Mouse (Mus musculus) macrophage (primary cell): ENCODE results near the gene Mamstr. TPM values are rescaled to one million over a fixed set of nuclear protein-coding genes. Genes with fewer than 3 reads are reported as not detected.

Experiments used
- H3K27ac ChIP-seq: fragments of 350-480 bp; formaldehyde crosslinking; 2 replicates; pipeline ENCODE4 v1.9.0; 2021
- H3K36me3 ChIP-seq: fragments of 350-480 bp; formaldehyde crosslinking; 2 replicates; pipeline ENCODE4 v1.9.0; 2021; ENCODE audit errors: inconsistent target
- H3K4me3 ChIP-seq: fragments of 350-480 bp; formaldehyde crosslinking; 2 replicates; pipeline ENCODE4 v1.9.0; 2021; ENCODE audit errors: inconsistent target
- H3K79me2 ChIP-seq: fragments of 350-480 bp; formaldehyde crosslinking; 2 replicates; pipeline ENCODE4 v1.9.0; 2021; ENCODE audit errors: inconsistent target
- WGBS: methylation state at CpG from one replicate; pipeline ENCODE4 v1.1.7; 2026; ENCODE audit warnings: inconsistent platforms; ENCODE audit not compliant: missing documents; 5-methylcytosine and 5-hydroxymethylcytosine counted together
- polyA plus RNA-seq: library from polyadenylated mRNA; stranded (reverse); fragments of 250-400 nt; gene quantifications from 3 replicates; pipeline ENCODE4 v1.2.4, GENCODE M21; 2018; ENCODE audit warnings: inconsistent platforms

The Mamstr gene
- polyA plus RNA-seq, 1 experiment from 2014 or later, result not detected

DNA sequence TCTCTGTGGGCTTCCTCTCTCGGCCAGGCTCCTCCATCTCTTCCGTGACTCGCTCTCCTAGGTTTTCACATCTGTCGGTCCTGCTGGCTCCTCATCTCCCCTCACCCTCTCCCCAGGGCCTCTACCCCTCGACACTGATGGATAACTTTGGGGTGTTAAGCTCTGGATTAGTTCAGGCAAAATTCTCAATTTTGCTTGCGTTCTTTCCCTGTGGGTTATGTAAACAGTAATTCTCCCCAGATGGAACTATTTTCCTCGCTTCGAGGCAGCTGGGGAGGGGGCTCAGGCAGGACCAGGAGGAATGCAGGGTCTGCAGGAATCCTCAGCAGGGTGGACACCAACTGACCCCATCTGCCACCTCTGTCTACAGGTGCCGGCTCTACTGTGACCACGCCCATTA, 46.0 kb downstream of the Mamstr start:
- no peak overlapping the region for H3K4me3 ChIP-seq
- H3K79me2 ChIP-seq, result no peaks in the 10 kb centered on the region
- no peaks in the 10 kb centered on the region for H3K36me3 ChIP-seq
- WGBS, result 91% methylated on average over 10 of the region's 10 CpGs
- no peak overlapping the region for H3K27ac ChIP-seq

GRCm38 (mm10) chr7:45686841-45687240, 47.1 kb downstream of the Mamstr start:
- Histone ChIP-seq H3K79me2 (no peaks in the 10 kb centered on the region), H3K4me3 (no peak overlapping the region), H3K27ac (no peak overlapping the region), H3K36me3 (no peaks in the 10 kb centered on the region)
- 70% methylated on average over 3 of the region's 3 CpGs for WGBS

- WGBS, result 50% methylated on average over 6 of the region's 6 CpGs
- Histone ChIP-seq H3K27ac (no peak overlapping the region), H3K4me3 (no peak overlapping the region), H3K36me3 (no peaks in the 10 kb centered on the region), H3K79me2 (no peaks in the 10 kb centered on the region)
Measured at GRCm38 (mm10) chr7:45689099-45689498, 49.3 kb downstream of the Mamstr start.

DNA sequence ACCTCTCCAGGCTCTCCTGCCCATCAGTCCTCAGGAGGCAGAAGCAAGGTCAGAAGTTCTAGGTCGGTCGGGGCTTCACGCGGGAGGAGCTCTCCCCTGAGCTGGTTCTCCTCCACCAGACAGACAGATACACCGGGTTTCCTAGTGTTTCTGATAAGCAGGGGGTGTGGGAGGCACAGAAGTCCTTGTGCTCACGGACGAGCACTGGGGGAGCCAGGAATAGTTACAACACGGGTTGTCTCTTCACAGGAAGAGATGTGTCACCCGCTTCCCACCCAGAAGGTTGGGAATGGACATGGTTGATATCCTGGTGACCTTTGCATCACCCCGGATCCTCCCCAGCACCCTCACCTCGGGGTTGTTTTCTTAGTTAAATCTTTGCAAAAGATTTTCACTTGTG, 50.0 kb downstream of the Mamstr start:
- Histone ChIP-seq H3K4me3 (no peak overlapping the region), H3K79me2 (no peaks in the 10 kb centered on the region), H3K27ac (no peak overlapping the region), H3K36me3 (no peaks in the 10 kb centered on the region)
- WGBS, result 88% methylated on average over 11 of the region's 11 CpGs

- WGBS, result 95% methylated on average over 2 of the region's 2 CpGs
- H3K4me3 ChIP-seq, result no peak overlapping the region
- H3K79me2 ChIP-seq, result no peaks in the 10 kb centered on the region
- no peak overlapping the region for H3K27ac ChIP-seq
- H3K36me3 ChIP-seq, result no peaks in the 10 kb centered on the region
Measured at GRCm38 (mm10) chr7:45692364-45692763, 52.6 kb downstream of the Mamstr start.

DNA sequence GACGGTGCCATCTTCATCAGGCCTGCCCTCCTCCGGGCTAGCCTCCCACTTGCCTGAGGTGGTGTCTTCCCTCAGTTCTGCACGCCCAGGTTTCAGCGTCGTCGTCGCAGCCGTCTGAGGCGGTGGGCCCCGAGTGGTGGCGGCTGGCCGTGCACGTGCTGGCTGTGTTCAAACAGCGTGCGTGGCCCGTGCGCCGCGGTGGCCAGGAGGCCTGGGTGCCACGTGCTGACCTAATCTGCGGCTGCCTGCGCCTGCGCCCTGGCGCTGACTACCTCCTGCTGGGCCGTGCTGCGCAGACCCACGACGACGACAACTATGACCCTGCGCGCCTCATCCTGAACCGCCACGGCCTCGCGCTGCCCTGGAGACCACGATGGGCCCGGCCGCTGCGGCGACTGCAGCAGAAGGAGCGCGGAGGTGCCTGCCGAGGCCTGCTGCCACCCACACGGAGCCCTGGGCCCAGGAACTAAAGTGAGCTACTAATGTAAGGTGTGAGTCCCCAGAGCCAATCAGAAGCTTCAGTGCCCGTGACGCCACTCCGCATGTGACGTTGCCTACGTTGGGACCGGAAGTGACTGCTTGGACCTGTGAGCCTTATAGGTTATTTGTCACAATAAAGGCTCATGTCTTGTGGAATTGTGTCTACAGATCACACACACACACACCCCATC, 54.3 kb downstream of the Mamstr start, which contains the start of gene Sec1:
TSS of gene Sec1 (minus strand) at position 482 of the 671 bp plus-strand sequence.
- no peak within 1 kb of the TSS for H3K27ac ChIP-seq
- H3K4me3 ChIP-seq, result no peak within 1 kb of the TSS
- no peaks in the 10 kb centered on the region for H3K36me3 ChIP-seq
- H3K79me2 ChIP-seq, result no peaks in the 10 kb centered on the region
- WGBS, result 93% methylated on average over 45 of the region's 50 CpGs

- WGBS, result 34% methylated on average over 3 of the region's 6 CpGs
- no peak overlapping the region for H3K4me3 ChIP-seq
- H3K27ac ChIP-seq, result no peak overlapping the region
- no peaks in the 10 kb centered on the region for H3K36me3 ChIP-seq
- no peaks in the 10 kb centered on the region for H3K79me2 ChIP-seq
Measured at GRCm38 (mm10) chr7:45695098-45695497, 55.3 kb downstream of the Mamstr start.

Other genes with a start within 250 kb of the Mamstr start
- gene Snrnp70, start 244.2 kb upstream of the Mamstr start, polyA plus RNA-seq, result 174 to 235 TPM (median 186 TPM) in 3 replicates
- gene Kcna7, start 234.3 kb upstream of the Mamstr start, polyA plus RNA-seq, result not detected in 3 replicates
- gene Ntf5, start 226.3 kb upstream of the Mamstr start, polyA plus RNA-seq, result not detected in 3 replicates
- gene Lhb, start 219.2 kb upstream of the Mamstr start, polyA plus RNA-seq, result not detected in 3 replicates
- 7.1 to 9.5 TPM (median 7.3 TPM) in 3 replicates for gene Gys1, start 205.1 kb upstream of the Mamstr start, polyA plus RNA-seq
- gene Ruvbl2, start 201.9 kb upstream of the Mamstr start, polyA plus RNA-seq, result 14.9 to 41.5 TPM (median 18.7 TPM) in 3 replicates
- gene Ftl1, start 180.1 kb upstream of the Mamstr start, polyA plus RNA-seq, result 15,351 to 37,573 TPM (median 32,957 TPM) in 3 replicates
- 72.6 to 246 TPM (median 245 TPM) in 3 replicates for gene Bax, start 173.1 kb upstream of the Mamstr start, polyA plus RNA-seq
- gene Tulp2, start 158.1 kb upstream of the Mamstr start, polyA plus RNA-seq, result not detected in 3 replicates
- not detected in 3 replicates for gene Gm45808, start 153.2 kb upstream of the Mamstr start, polyA plus RNA-seq
- gene Dhdh, start 151.2 kb upstream of the Mamstr start, polyA plus RNA-seq, result 12.5 to 24.6 TPM (median 12.8 TPM) in 3 replicates
- gene Nucb1, start 129.6 kb upstream of the Mamstr start, polyA plus RNA-seq, result 298 to 734 TPM (median 400 TPM) in 3 replicates
- 21.4 to 32.3 TPM (median 27.6 TPM) in 3 replicates for gene Ppp1r15a, start 113.7 kb upstream of the Mamstr start, polyA plus RNA-seq
- gene Plekha4, start 113.6 kb upstream of the Mamstr start, polyA plus RNA-seq, result 0.04 to 1.5 TPM (median 0.68 TPM) in 3 replicates
- 0.78 to 5.8 TPM (median 1.3 TPM) in 3 replicates for gene Hsd17b14, start 85.1 kb upstream of the Mamstr start, polyA plus RNA-seq
- 31.4 to 52.8 TPM (median 38.5 TPM) in 3 replicates for gene Bcat2, start 69.8 kb upstream of the Mamstr start, polyA plus RNA-seq
- gene Fgf21, start 24.5 kb upstream of the Mamstr start, polyA plus RNA-seq, result not detected in 3 replicates
- gene Fut1, start 22.7 kb upstream of the Mamstr start, polyA plus RNA-seq, result not detected in 3 replicates
- gene Izumo1, start 18.2 kb upstream of the Mamstr start, polyA plus RNA-seq, result not detected in 3 replicates
- gene Rasip1, start 12.5 kb upstream of the Mamstr start, polyA plus RNA-seq, result 0.04 to 0.08 TPM (median 0.07 TPM) in 3 replicates
- gene Fut2, start 26.4 kb downstream of the Mamstr start, polyA plus RNA-seq, result not detected in 3 replicates
- gene Ntn5, start 44.0 kb downstream of the Mamstr start, polyA plus RNA-seq, result not detected in 3 replicates
- not detected in 3 replicates for gene Sec1, start 54.4 kb downstream of the Mamstr start, polyA plus RNA-seq
- 0.56 TPM in 1 of 3 replicates, not detected in the others for gene Car11, start 59.9 kb downstream of the Mamstr start, polyA plus RNA-seq
- 11.3 to 58.2 TPM (median 52.9 TPM) in 3 replicates for gene Dbp, start 65.1 kb downstream of the Mamstr start, polyA plus RNA-seq
- 290 to 1,003 TPM (median 791 TPM) in 3 replicates for gene Rpl18, start 75.5 kb downstream of the Mamstr start, polyA plus RNA-seq
- 47.1 to 55.5 TPM (median 51.5 TPM) in 3 replicates for gene Sphk2, start 78.0 kb downstream of the Mamstr start, polyA plus RNA-seq
- gene Fam83e, start 81.2 kb downstream of the Mamstr start, polyA plus RNA-seq, result not detected in 3 replicates
- gene Spaca4, start 85.8 kb downstream of the Mamstr start, polyA plus RNA-seq, result not detected in 3 replicates
- gene Lmtk3, start 143.8 kb downstream of the Mamstr start, polyA plus RNA-seq, result 0.04 to 0.06 TPM in 2 of 3 replicates, not detected in the other
- gene Sult2b1, start 144.7 kb downstream of the Mamstr start, polyA plus RNA-seq, result 0.55 to 1.1 TPM (median 0.56 TPM) in 3 replicates
- 42.8 to 66.2 TPM (median 50.0 TPM) in 3 replicates for gene Cyth2, start 174.6 kb downstream of the Mamstr start, polyA plus RNA-seq
- not detected in 3 replicates for gene Kcnj14, start 184.8 kb downstream of the Mamstr start, polyA plus RNA-seq
- gene Grwd1, start 191.0 kb downstream of the Mamstr start, polyA plus RNA-seq, result 4.9 to 28.9 TPM (median 5.3 TPM) in 3 replicates
- gene Kdelr1, start 232.8 kb downstream of the Mamstr start, polyA plus RNA-seq, result 103 to 141 TPM (median 125 TPM) in 3 replicates
- gene Grin2d, start 238.4 kb downstream of the Mamstr start, polyA plus RNA-seq, result 0.11 to 0.12 TPM in 2 of 3 replicates, not detected in the other